Mouse (Mus musculus): ENCODE measurements around the gene Fgf10. TPM values are rescaled to one million over a fixed set of nuclear protein-coding genes. Genes with fewer than 3 reads are reported as not detected.

The Fgf10 gene
- total RNA-seq, 2 experiments from 2014 or later, result 4.3 to 4.4 TPM

- no peak for DNase-seq (ENCODE audit: low spot score in 2 of 2)
Observed at GRCm38 (mm10) chr13:118716265-118716664, 46.7 kb downstream of the Fgf10 start.

- no peak for DNase-seq (ENCODE audit: low spot score in 2 of 2)
Observed at GRCm38 (mm10) chr13:118716726-118717125, 47.1 kb downstream of the Fgf10 start.

- DNase-seq (ENCODE audit: low spot score in 2 of 2), result no peak
Observed at GRCm38 (mm10) chr13:118718396-118718795, 48.8 kb downstream of the Fgf10 start.

GRCm38 (mm10) chr13:118721668-118722067, 52.1 kb downstream of the Fgf10 start:
- DNase-seq (ENCODE audit: low spot score in 2 of 2), result no peak

GRCm38 (mm10) chr13:118731850-118732552, 62.4 kb downstream of the Fgf10 start:
- DNase-seq (ENCODE audit: low spot score in 2 of 2), result no peak

GRCm38 (mm10) chr13:118739854-118740411, 70.3 kb downstream of the Fgf10 start:
- no peak for DNase-seq (ENCODE audit: low spot score in 2 of 2)

GRCm38 (mm10) chr13:118742788-118743187, 73.2 kb downstream of the Fgf10 start:
- DNase-seq (ENCODE audit: low spot score in 2 of 2), result no peak

GRCm38 (mm10) chr13:118744806-118745205, 75.2 kb downstream of the Fgf10 start:
- DNase-seq (ENCODE audit: low spot score in 2 of 2), result no peak

- DNase-seq (ENCODE audit: low spot score in 2 of 2), result no peak
Observed at GRCm38 (mm10) chr13:118746427-118746826, 76.8 kb downstream of the Fgf10 start.

GRCm38 (mm10) chr13:118754024-118754423, 84.4 kb downstream of the Fgf10 start:
- DNase-seq (ENCODE audit: low spot score in 2 of 2), result no peak

- DNase-seq (ENCODE audit: low spot score in 2 of 2), result no peak
Observed at GRCm38 (mm10) chr13:118759021-118759420, 89.4 kb downstream of the Fgf10 start.

- no peak for DNase-seq (ENCODE audit: low spot score in 2 of 2)
Observed at GRCm38 (mm10) chr13:118762982-118763381, 93.4 kb downstream of the Fgf10 start.

GRCm38 (mm10) chr13:118772188-118772587, 102.6 kb downstream of the Fgf10 start:
- no peak for DNase-seq (ENCODE audit: low spot score in 2 of 2)

GRCm38 (mm10) chr13:118775148-118775547, 105.6 kb downstream of the Fgf10 start:
- no peak for DNase-seq (ENCODE audit: low spot score in 2 of 2)

- DNase-seq (ENCODE audit: low spot score in 2 of 2), result no peak
Observed at GRCm38 (mm10) chr13:118779161-118779560, 109.6 kb downstream of the Fgf10 start.

GRCm38 (mm10) chr13:118791753-118792152, 122.2 kb downstream of the Fgf10 start:
- no peak for DNase-seq (ENCODE audit: low spot score in 2 of 2)

- DNase-seq (ENCODE audit: low spot score in 2 of 2), result no peak
Observed at GRCm38 (mm10) chr13:118792198-118792597, 122.6 kb downstream of the Fgf10 start.

GRCm38 (mm10) chr13:118800176-118800575, 130.6 kb downstream of the Fgf10 start:
- DNase-seq (ENCODE audit: low spot score in 2 of 2), result no peak

- no peak for DNase-seq (ENCODE audit: low spot score in 2 of 2)
Observed at GRCm38 (mm10) chr13:118806662-118807061, 137.1 kb downstream of the Fgf10 start.

GRCm38 (mm10) chr13:118819785-118820184, 150.2 kb downstream of the Fgf10 start:
- no peak for DNase-seq (ENCODE audit: low spot score in 2 of 2)

- DNase-seq (ENCODE audit: low spot score in 2 of 2), result no peak
Observed at GRCm38 (mm10) chr13:118823113-118823512, 153.5 kb downstream of the Fgf10 start.

- no peak for DNase-seq (ENCODE audit: low spot score in 2 of 2)
Observed at GRCm38 (mm10) chr13:118825102-118825501, 155.5 kb downstream of the Fgf10 start.

Data from adrenal gland, postnatal 4 days (tissue).